Mouse (Mus musculus): Measurements from ENCODE around the gene Dnajc7. TPM values are rescaled to one million over a fixed set of nuclear protein-coding genes. Genes with fewer than 3 reads are reported as not detected.

Dnajc7 gene
- polyA plus RNA-seq, 1 experiment, result 56.5 TPM

- H3K4me3 ChIP-seq (replicated peaks; ENCODE audit: extremely low read depth, low read depth, low read length), result no peak overlapping the region
- no peak for DNase-seq
- TF ChIP-seq CTCF (IDR thresholded peaks at IDR 0.05; ENCODE audit: insufficient read depth, low read length) (no peak), POLR2A (IDR thresholded peaks at IDR 0.05; ENCODE audit: borderline replicate concordance, extremely low read depth, low read depth, low read length) (no peak)
- H3K4me1 ChIP-seq (ENCODE audit: control insufficient read depth, insufficient read depth, low read length), result peaks cover 28% of the 10 kb centered on the region
- WGBS, result 87% methylated on average over 10 of the region's 10 CpGs
Observed at GRCm38 (mm10) chr11:100605451-100605850, 14.5 kb downstream of the Dnajc7 start.

- TF ChIP-seq POLR2A (IDR thresholded peaks at IDR 0.05; ENCODE audit: borderline replicate concordance, extremely low read depth, low read depth, low read length) (no peak), CTCF (IDR thresholded peaks at IDR 0.05; ENCODE audit: insufficient read depth, low read length) (no peak)
- DNase-seq, result no peak
- H3K4me1 ChIP-seq (ENCODE audit: control insufficient read depth, insufficient read depth, low read length), result peaks cover 19% of the 10 kb centered on the region
- H3K4me3 ChIP-seq (replicated peaks; ENCODE audit: extremely low read depth, low read depth, low read length), result no peak overlapping the region
- 72% methylated on average over 4 of the region's 4 CpGs for WGBS
Observed at GRCm38 (mm10) chr11:100604321-100605005, 15.5 kb downstream of the Dnajc7 start.

GRCm38 (mm10) chr11:100603813-100604212, 16.2 kb downstream of the Dnajc7 start:
- WGBS, result 78% methylated on average over 8 of the region's 8 CpGs
- DNase-seq, result no peak
- H3K4me3 ChIP-seq (replicated peaks; ENCODE audit: extremely low read depth, low read depth, low read length), result no peak overlapping the region
- no peak for TF ChIP-seq CTCF (IDR thresholded peaks at IDR 0.05; ENCODE audit: insufficient read depth, low read length)
- TF ChIP-seq POLR2A (IDR thresholded peaks at IDR 0.05; ENCODE audit: borderline replicate concordance, extremely low read depth, low read depth, low read length), result no peak
- H3K4me1 ChIP-seq (ENCODE audit: control insufficient read depth, insufficient read depth, low read length), result peaks cover 13% of the 10 kb centered on the region

GRCm38 (mm10) chr11:100603155-100603554, 16.8 kb downstream of the Dnajc7 start:
- Histone ChIP-seq H3K4me3 (replicated peaks; ENCODE audit: extremely low read depth, low read depth, low read length) (no peak overlapping the region), H3K4me1 (ENCODE audit: control insufficient read depth, insufficient read depth, low read length) (peaks cover 8% of the 10 kb centered on the region)
- TF ChIP-seq CTCF (IDR thresholded peaks at IDR 0.05; ENCODE audit: insufficient read depth, low read length) (no peak), POLR2A (IDR thresholded peaks at IDR 0.05; ENCODE audit: borderline replicate concordance, extremely low read depth, low read depth, low read length) (no peak)
- WGBS, result 75% methylated on average over 9 of the region's 9 CpGs
- DNase-seq, result no peak

- 88% methylated on average over 3 of the region's 3 CpGs for WGBS
Observed at GRCm38 (mm10) chr11:100601372-100601771, 18.6 kb downstream of the Dnajc7 start.

GRCm38 (mm10) chr11:100598074-100598473, 21.9 kb downstream of the Dnajc7 start:
- TF ChIP-seq POLR2A (IDR thresholded peaks at IDR 0.05; ENCODE audit: borderline replicate concordance, extremely low read depth, low read depth, low read length) (no peak), CTCF (IDR thresholded peaks at IDR 0.05; ENCODE audit: insufficient read depth, low read length) (no peak)
- H3K4me3 ChIP-seq (replicated peaks; ENCODE audit: extremely low read depth, low read depth, low read length), result no peak overlapping the region
- no peaks in the 10 kb centered on the region for H3K4me1 ChIP-seq (ENCODE audit: control insufficient read depth, insufficient read depth, low read length)
- 61% methylated on average over 4 of the region's 4 CpGs for WGBS
- no peak for DNase-seq

More at GRCm38 (mm10) chr11:100601372-100601771, 18.6 kb downstream of the Dnajc7 start:
- no peak for TF ChIP-seq CTCF (IDR thresholded peaks at IDR 0.05; ENCODE audit: insufficient read depth, low read length)
- TF ChIP-seq POLR2A (IDR thresholded peaks at IDR 0.05; ENCODE audit: borderline replicate concordance, extremely low read depth, low read depth, low read length), result no peak
- H3K4me1 ChIP-seq (ENCODE audit: control insufficient read depth, insufficient read depth, low read length), result peaks cover 7% of the 10 kb centered on the region
- no peak for DNase-seq
- H3K4me3 ChIP-seq (replicated peaks; ENCODE audit: extremely low read depth, low read depth, low read length), result no peak overlapping the region

- TF ChIP-seq CTCF (IDR thresholded peaks at IDR 0.05; ENCODE audit: insufficient read depth, low read length) (no peak), POLR2A (IDR thresholded peaks at IDR 0.05; ENCODE audit: borderline replicate concordance, extremely low read depth, low read depth, low read length) (no peak)
- no peak overlapping the region for H3K4me3 ChIP-seq (replicated peaks; ENCODE audit: extremely low read depth, low read depth, low read length)
- DNase-seq, result no peak
- 73% methylated on average over 4 of the region's 4 CpGs for WGBS
- H3K4me1 ChIP-seq (ENCODE audit: control insufficient read depth, insufficient read depth, low read length), result no peaks in the 10 kb centered on the region
Observed at GRCm38 (mm10) chr11:100595533-100595932, 24.4 kb downstream of the Dnajc7 start.

GRCm38 (mm10) chr11:100594608-100595007, 25.4 kb downstream of the Dnajc7 start:
- no peak for DNase-seq
- 81% methylated on average over 7 of the region's 7 CpGs for WGBS
- Histone ChIP-seq H3K4me1 (ENCODE audit: control insufficient read depth, insufficient read depth, low read length) (no peaks in the 10 kb centered on the region), H3K4me3 (replicated peaks; ENCODE audit: extremely low read depth, low read depth, low read length) (no peak overlapping the region)
- TF ChIP-seq CTCF (IDR thresholded peaks at IDR 0.05; ENCODE audit: insufficient read depth, low read length) (no peak), POLR2A (IDR thresholded peaks at IDR 0.05; ENCODE audit: borderline replicate concordance, extremely low read depth, low read depth, low read length) (no peak)

- WGBS, result 92% methylated on average over 11 of the region's 11 CpGs
- no peaks in the 10 kb centered on the region; the same call in 1 of the 2 replicates for H3K4me1 ChIP-seq (ENCODE audit: control insufficient read depth, insufficient read depth, low read length)
- DNase-seq, result no peak
- TF ChIP-seq POLR2A (IDR thresholded peaks at IDR 0.05; ENCODE audit: borderline replicate concordance, extremely low read depth, low read depth, low read length), result no peak
- no peak for TF ChIP-seq CTCF (IDR thresholded peaks at IDR 0.05; ENCODE audit: insufficient read depth, low read length)
- H3K4me3 ChIP-seq (replicated peaks; ENCODE audit: extremely low read depth, low read depth, low read length), result no peak overlapping the region
Observed at GRCm38 (mm10) chr11:100592346-100593046, 27.5 kb downstream of the Dnajc7 start.
